Mouse (Mus musculus): ENCODE measurements around the gene Spo11. TPM values are rescaled to one million over a fixed set of nuclear protein-coding genes. Genes with fewer than 3 reads are reported as not detected.

Spo11 gene
- polyA plus RNA-seq, 1 experiment, result 0.17 TPM

DNA sequence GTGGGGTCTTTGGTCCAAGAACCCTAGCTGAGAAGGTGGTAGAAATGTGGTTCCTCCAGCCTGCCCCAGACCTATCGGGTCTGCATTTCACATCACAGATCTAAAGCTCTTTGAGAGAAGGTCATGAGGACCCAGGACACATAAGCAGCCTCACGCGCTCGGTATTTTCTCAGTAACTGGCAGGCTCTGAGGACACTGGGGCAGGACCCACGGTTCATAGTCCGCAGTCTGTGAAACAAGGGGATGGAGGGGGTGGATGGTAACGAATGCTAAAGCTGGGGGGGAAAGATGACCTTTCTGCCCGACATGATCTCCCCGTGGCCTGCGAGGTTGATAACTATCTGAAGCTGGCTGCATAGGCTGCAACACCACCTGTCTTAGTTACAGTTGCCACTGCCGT is 20.2 kb downstream of the Spo11 start:
- 49% methylated on average over 11 of the region's 11 CpGs for WGBS
- no peak for TF ChIP-seq CTCF (conservative IDR thresholded peaks at IDR 0.05; ENCODE audit: insufficient read depth, insufficient read length, low read depth, low read length)
- no peak for TF ChIP-seq POLR2A (IDR thresholded peaks at IDR 0.05; ENCODE audit: low read depth, low read length)

GRCm38 (mm10) chr2:172998478-172998877 is 21.0 kb downstream of the Spo11 start:
- TF ChIP-seq POLR2A (IDR thresholded peaks at IDR 0.05; ENCODE audit: low read depth, low read length) (no peak), CTCF (conservative IDR thresholded peaks at IDR 0.05; ENCODE audit: insufficient read depth, insufficient read length, low read depth, low read length) (no peak)

More for the DNA sequence above, 20.2 kb downstream of the Spo11 start:
- Histone ChIP-seq H3K4me1 (ENCODE audit: control insufficient read depth, insufficient read depth, low read length) (peaks cover 15% of the 10 kb centered on the region), H3K27ac (ENCODE audit: insufficient read depth, low read depth, low read length) (no peak overlapping the region), H3K27me3 (replicated peaks; ENCODE audit: control insufficient read depth, insufficient read depth, low read length) (no peaks in the 10 kb centered on the region), H3K36me3 (ENCODE audit: control insufficient read depth, insufficient read depth, low read length) (no peaks in the 10 kb centered on the region), H3K4me3 (ENCODE audit: insufficient read depth, low read depth, low read length) (no peak overlapping the region)
- peak; percentile 67 for DNase-seq

DNA sequence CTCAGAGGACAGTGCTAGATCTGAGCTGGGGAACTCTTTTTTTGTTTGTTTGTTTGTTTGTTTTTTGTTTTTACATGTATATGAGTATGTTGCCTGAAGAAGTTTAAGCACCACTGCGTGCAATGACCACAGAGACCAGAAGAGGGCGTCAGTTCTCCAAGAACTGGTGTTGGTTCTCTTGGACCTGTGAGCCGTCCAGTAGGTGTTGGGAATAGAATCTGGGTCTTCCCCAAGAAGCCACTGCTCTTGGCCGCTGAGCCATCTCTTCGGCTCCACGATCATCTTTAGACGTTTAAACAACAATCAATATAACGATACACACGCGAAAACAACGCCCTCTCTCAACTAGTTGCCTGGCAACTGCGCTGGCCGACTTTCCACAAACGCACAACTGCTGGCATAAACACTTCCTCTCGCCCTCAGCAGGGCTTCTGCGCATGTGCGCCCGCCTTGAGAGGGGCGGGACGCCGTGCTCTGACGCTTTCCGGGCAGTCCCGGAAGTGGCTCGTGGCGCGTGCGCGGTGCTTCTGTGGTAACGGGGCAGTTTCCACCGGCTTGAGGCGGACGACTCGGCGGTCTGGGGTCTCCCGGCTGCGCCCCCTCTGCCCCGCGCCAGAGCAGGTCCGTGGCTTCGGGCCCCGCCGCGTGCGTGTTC is 22.3 kb downstream of the Spo11 start, which contains the start of gene Rae1:
Gene Rae1 (plus strand): TSS at position 488 of the 655 bp plus-strand sequence.
- DNase-seq, result peak; percentile 99
- Histone ChIP-seq H3K4me1 (ENCODE audit: control insufficient read depth, insufficient read depth, low read length) (peaks cover 15% of the 10 kb centered on the region), H3K36me3 (ENCODE audit: control insufficient read depth, insufficient read depth, low read length) (peaks cover 2% of the 10 kb centered on the region; the same call in 1 of the 2 replicates), H3K4me3 (ENCODE audit: insufficient read depth, low read depth, low read length) (peak within 1 kb of the TSS; percentile 98), H3K27ac (ENCODE audit: insufficient read depth, low read depth, low read length) (peak within 1 kb of the TSS; percentile 36), H3K27me3 (replicated peaks; ENCODE audit: control insufficient read depth, insufficient read depth, low read length) (no peaks in the 10 kb centered on the region)
- TF ChIP-seq POLR2A (IDR thresholded peaks at IDR 0.05; ENCODE audit: low read depth, low read length) (peak; percentile 32), CTCF (conservative IDR thresholded peaks at IDR 0.05; ENCODE audit: insufficient read depth, insufficient read length, low read depth, low read length) (peak; percentile 81)
- WGBS, result under 1% methylated on average over 45 of the region's 45 CpGs

More at GRCm38 (mm10) chr2:172998478-172998877, 21.0 kb downstream of the Spo11 start:
- H3K4me1 ChIP-seq (ENCODE audit: control insufficient read depth, insufficient read depth, low read length), result peaks cover 15% of the 10 kb centered on the region
- DNase-seq, result peak; percentile 74
- no peaks in the 10 kb centered on the region for H3K27me3 ChIP-seq (replicated peaks; ENCODE audit: control insufficient read depth, insufficient read depth, low read length)
- peak overlapping the region; percentile 48; the same call in 1 of the 2 replicates for H3K27ac ChIP-seq (ENCODE audit: insufficient read depth, low read depth, low read length)
- H3K4me3 ChIP-seq (ENCODE audit: insufficient read depth, low read depth, low read length), result no peak overlapping the region
- H3K36me3 ChIP-seq (ENCODE audit: control insufficient read depth, insufficient read depth, low read length), result no peaks in the 10 kb centered on the region
- WGBS, result 53% methylated on average over 7 of the region's 7 CpGs

- H3K27me3 ChIP-seq (replicated peaks; ENCODE audit: control insufficient read depth, insufficient read depth, low read length), result no peaks in the 10 kb centered on the region
- peaks cover 2% of the 10 kb centered on the region; the same call in 1 of the 2 replicates for H3K36me3 ChIP-seq (ENCODE audit: control insufficient read depth, insufficient read depth, low read length)
- H3K4me3 ChIP-seq (ENCODE audit: insufficient read depth, low read depth, low read length), result peak overlapping the region; percentile 98
- WGBS, result under 1% methylated on average over 42 of the region's 42 CpGs
- TF ChIP-seq CTCF (conservative IDR thresholded peaks at IDR 0.05; ENCODE audit: insufficient read depth, insufficient read length, low read depth, low read length), result no peak
- TF ChIP-seq POLR2A (IDR thresholded peaks at IDR 0.05; ENCODE audit: low read depth, low read length), result no peak
- H3K4me1 ChIP-seq (ENCODE audit: control insufficient read depth, insufficient read depth, low read length), result peaks cover 15% of the 10 kb centered on the region
- no peak for DNase-seq
- peak overlapping the region; percentile 36 for H3K27ac ChIP-seq (ENCODE audit: insufficient read depth, low read depth, low read length)
Observed at GRCm38 (mm10) chr2:173000285-173000652, 22.8 kb downstream of the Spo11 start.

DNA sequence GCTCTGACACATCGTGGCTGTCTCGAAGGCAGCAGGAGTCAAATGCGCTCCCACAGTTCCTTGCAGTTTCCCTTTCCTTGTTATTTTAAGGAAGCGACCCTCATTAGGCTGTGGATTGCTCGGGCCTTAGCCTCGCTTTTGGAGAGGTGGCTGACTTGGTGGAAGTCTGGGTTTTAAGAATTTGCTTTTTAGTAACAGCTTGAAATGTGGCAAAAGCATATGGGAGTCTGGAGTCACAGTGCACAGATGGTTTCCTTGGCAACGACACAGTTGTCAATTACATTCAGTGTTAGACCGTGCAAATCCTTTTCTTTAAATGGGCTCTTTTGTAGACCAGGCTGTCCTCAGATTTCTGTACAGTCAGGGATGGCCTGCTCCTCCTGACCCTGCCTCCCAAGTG is 23.4 kb downstream of the Spo11 start:
- no peak overlapping the region for H3K27ac ChIP-seq (ENCODE audit: insufficient read depth, low read depth, low read length)
- peak overlapping the region; percentile 98 for H3K4me3 ChIP-seq (ENCODE audit: insufficient read depth, low read depth, low read length)
- H3K36me3 ChIP-seq (ENCODE audit: control insufficient read depth, insufficient read depth, low read length), result peaks cover 2% of the 10 kb centered on the region; the same call in 1 of the 2 replicates
- TF ChIP-seq POLR2A (IDR thresholded peaks at IDR 0.05; ENCODE audit: low read depth, low read length) (no peak), CTCF (conservative IDR thresholded peaks at IDR 0.05; ENCODE audit: insufficient read depth, insufficient read length, low read depth, low read length) (no peak)
- peaks cover 15% of the 10 kb centered on the region for H3K4me1 ChIP-seq (ENCODE audit: control insufficient read depth, insufficient read depth, low read length)
- H3K27me3 ChIP-seq (replicated peaks; ENCODE audit: control insufficient read depth, insufficient read depth, low read length), result no peaks in the 10 kb centered on the region
- 7% methylated on average over 8 of the region's 8 CpGs for WGBS
- no peak for DNase-seq

DNA sequence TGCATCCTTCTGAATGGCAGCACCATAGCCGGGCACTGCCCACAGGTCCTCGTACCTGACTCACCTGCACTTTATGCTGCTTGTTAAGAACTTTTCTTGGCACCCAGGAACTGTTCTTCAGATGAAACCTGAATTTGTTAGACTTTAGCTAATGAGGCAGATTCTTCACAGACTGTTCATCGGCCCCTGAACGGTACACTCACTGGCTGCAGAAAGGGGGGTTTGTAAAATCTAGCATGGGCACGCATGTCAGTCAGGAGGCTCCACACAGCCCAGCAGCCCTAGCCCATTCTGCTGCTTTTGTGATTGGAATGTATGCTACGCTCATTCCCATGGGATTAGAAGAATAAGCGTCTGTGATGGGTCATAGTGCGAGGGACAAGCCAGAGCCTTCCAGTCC is 26.2 kb downstream of the Spo11 start:
- TF ChIP-seq POLR2A (IDR thresholded peaks at IDR 0.05; ENCODE audit: low read depth, low read length), result no peak
- TF ChIP-seq CTCF (conservative IDR thresholded peaks at IDR 0.05; ENCODE audit: insufficient read depth, insufficient read length, low read depth, low read length), result no peak
- H3K27ac ChIP-seq (ENCODE audit: insufficient read depth, low read depth, low read length), result no peak overlapping the region
- H3K27me3 ChIP-seq (replicated peaks; ENCODE audit: control insufficient read depth, insufficient read depth, low read length), result no peaks in the 10 kb centered on the region
- WGBS, result 93% methylated on average over 8 of the region's 8 CpGs
- DNase-seq, result no peak
- H3K4me3 ChIP-seq (ENCODE audit: insufficient read depth, low read depth, low read length), result no peak overlapping the region
- H3K4me1 ChIP-seq (ENCODE audit: control insufficient read depth, insufficient read depth, low read length), result peaks cover 8% of the 10 kb centered on the region
- peaks cover 2% of the 10 kb centered on the region for H3K36me3 ChIP-seq (ENCODE audit: control insufficient read depth, insufficient read depth, low read length)

- no peak for DNase-seq
- H3K27me3 ChIP-seq (replicated peaks; ENCODE audit: control insufficient read depth, insufficient read depth, low read length), result no peaks in the 10 kb centered on the region
- no peaks in the 10 kb centered on the region for H3K4me1 ChIP-seq (ENCODE audit: control insufficient read depth, insufficient read depth, low read length)
- H3K4me3 ChIP-seq (ENCODE audit: insufficient read depth, low read depth, low read length), result no peak overlapping the region
- 50% methylated on average over 3 of the region's 3 CpGs for WGBS
- peaks cover 4% of the 10 kb centered on the region for H3K36me3 ChIP-seq (ENCODE audit: control insufficient read depth, insufficient read depth, low read length)
- TF ChIP-seq POLR2A (IDR thresholded peaks at IDR 0.05; ENCODE audit: low read depth, low read length), result no peak
- no peak overlapping the region for H3K27ac ChIP-seq (ENCODE audit: insufficient read depth, low read depth, low read length)
Observed at GRCm38 (mm10) chr2:173010220-173010717, 32.8 kb downstream of the Spo11 start.

Measured in kidney, adult 2 months (tissue).